Mouse (Mus musculus) MEL (cell line): ENCODE measurements around the gene Ppm1e.

Experiments used
- CHD1 ChIP-seq: IDR thresholded peaks from 2 replicates; pipeline ENCODE4 v1.6.1; 2012; ENCODE audit warnings: low read depth, mild to moderate bottlenecking, inconsistent platforms, low read length, improper control_type of control experiment
- CTCF ChIP-seq, 3 experiments: IDR thresholded peaks in 2 of 3; conservative IDR thresholded peaks in 1 of 3; 2 replicates each; pipeline ENCODE4 v1.5.1; 2011 to 2012; ENCODE audit warnings: low read length in 3 of 3, low read depth in 2 of 3, mild to moderate bottlenecking in 2 of 3, improper control_type of control experiment in 1 of 3, inconsistent platforms in 1 of 3, mixed read lengths in 1 of 3, moderate library complexity in 1 of 3; ENCODE audit not compliant: control insufficient read depth in 1 of 3, insufficient read depth in 1 of 3, poor library complexity in 1 of 3, severe bottlenecking in 1 of 3
- TCF12 ChIP-seq: IDR thresholded peaks from 2 replicates; pipeline ENCODE4 v1.6.1; 2014; ENCODE audit warnings: low read depth, mild to moderate bottlenecking, inconsistent platforms, low read length, improper control_type of control experiment, moderate library complexity

- TF ChIP-seq TCF12 (no peak), CTCF (IDR thresholded peaks at IDR 0.05 in 2 of 3, conservative IDR thresholded peaks at IDR 0.05 in 1 of 3; ENCODE audit: control insufficient read depth in 1 of 3, insufficient read depth in 1 of 3, low read depth in 2 of 3, low read length in 3 of 3, poor library complexity in 1 of 3, severe bottlenecking in 1 of 3) (no peak), CHD1 (no peak)
Measured at GRCm38 (mm10) chr11:87253294-87253693, 105.5 kb downstream of the Ppm1e start.
